Mouse (Mus musculus): Measurements from ENCODE around the gene Naa25. TPM values are rescaled to one million over a fixed set of nuclear protein-coding genes. Genes with fewer than 3 reads are reported as not detected.

Naa25 gene
- 26.4 and 27.7 TPM in 2 replicates for polyA plus RNA-seq (2012; rRNA removed)

GRCm38 (mm10) chr5:121397187-121398145, at the start of gene Naa25:
Gene Naa25, plus strand, starts transcription at chr5:121397936.
- TF ChIP-seq CTCF (IDR thresholded peaks at IDR 0.05; ENCODE audit: control insufficient read depth, insufficient read depth, insufficient replicate concordance, low read depth, low read length), result no peak
- peak; percentile 58; the same call in 1 of the 2 replicates for TF ChIP-seq POLR2A (IDR thresholded peaks at IDR 0.05; ENCODE audit: control insufficient read depth, low read depth, low read length)
- H3K4me1 ChIP-seq (ENCODE audit: control insufficient read depth, insufficient read depth, low read length), result peaks cover 7% of the 10 kb centered on the region
- no peaks in the 10 kb centered on the region for H3K27me3 ChIP-seq (ENCODE audit: control insufficient read depth, insufficient read depth, low read length)
- no peaks in the 10 kb centered on the region; the same call in 1 of the 2 replicates for H3K36me3 ChIP-seq (ENCODE audit: control insufficient read depth, insufficient read depth, low read length)
- peak within 1 kb of the TSS; percentile 87 for H3K4me3 ChIP-seq (ENCODE audit: control insufficient read depth, low read depth, low read length)
- H3K27ac ChIP-seq (ENCODE audit: control insufficient read depth, insufficient read depth, low read depth, low read length), result peak within 1 kb of the TSS; percentile 95

GRCm38 (mm10) chr5:121359229-121359628, 38.5 kb upstream of the Naa25 start:
- peaks cover 6% of the 10 kb centered on the region for H3K36me3 ChIP-seq (ENCODE audit: control insufficient read depth, insufficient read depth, low read length)
- TF ChIP-seq POLR2A (IDR thresholded peaks at IDR 0.05; ENCODE audit: control insufficient read depth, low read depth, low read length), result no peak
- TF ChIP-seq CTCF (IDR thresholded peaks at IDR 0.05; ENCODE audit: control insufficient read depth, insufficient read depth, insufficient replicate concordance, low read depth, low read length), result no peak
- no peak overlapping the region for H3K27ac ChIP-seq (ENCODE audit: control insufficient read depth, insufficient read depth, low read depth, low read length)
- H3K4me3 ChIP-seq (ENCODE audit: control insufficient read depth, low read depth, low read length), result no peak overlapping the region
- no peaks in the 10 kb centered on the region for H3K27me3 ChIP-seq (ENCODE audit: control insufficient read depth, insufficient read depth, low read length)
- H3K4me1 ChIP-seq (ENCODE audit: control insufficient read depth, insufficient read depth, low read length), result no peaks in the 10 kb centered on the region

GRCm38 (mm10) chr5:121361696-121362095, 36.0 kb upstream of the Naa25 start:
- Histone ChIP-seq H3K4me3 (ENCODE audit: control insufficient read depth, low read depth, low read length) (no peak overlapping the region), H3K4me1 (ENCODE audit: control insufficient read depth, insufficient read depth, low read length) (no peaks in the 10 kb centered on the region), H3K27me3 (ENCODE audit: control insufficient read depth, insufficient read depth, low read length) (no peaks in the 10 kb centered on the region), H3K27ac (ENCODE audit: control insufficient read depth, insufficient read depth, low read depth, low read length) (no peak overlapping the region), H3K36me3 (ENCODE audit: control insufficient read depth, insufficient read depth, low read length) (peaks cover 4% of the 10 kb centered on the region)
- TF ChIP-seq POLR2A (IDR thresholded peaks at IDR 0.05; ENCODE audit: control insufficient read depth, low read depth, low read length) (no peak), CTCF (IDR thresholded peaks at IDR 0.05; ENCODE audit: control insufficient read depth, insufficient read depth, insufficient replicate concordance, low read depth, low read length) (no peak)

GRCm38 (mm10) chr5:121363441-121363840, 34.3 kb upstream of the Naa25 start:
- TF ChIP-seq POLR2A (IDR thresholded peaks at IDR 0.05; ENCODE audit: control insufficient read depth, low read depth, low read length), result no peak
- no peak for TF ChIP-seq CTCF (IDR thresholded peaks at IDR 0.05; ENCODE audit: control insufficient read depth, insufficient read depth, insufficient replicate concordance, low read depth, low read length)
- H3K27ac ChIP-seq (ENCODE audit: control insufficient read depth, insufficient read depth, low read depth, low read length), result no peak overlapping the region
- H3K27me3 ChIP-seq (ENCODE audit: control insufficient read depth, insufficient read depth, low read length), result no peaks in the 10 kb centered on the region
- H3K36me3 ChIP-seq (ENCODE audit: control insufficient read depth, insufficient read depth, low read length), result peaks cover 4% of the 10 kb centered on the region
- no peaks in the 10 kb centered on the region for H3K4me1 ChIP-seq (ENCODE audit: control insufficient read depth, insufficient read depth, low read length)
- no peak overlapping the region for H3K4me3 ChIP-seq (ENCODE audit: control insufficient read depth, low read depth, low read length)

GRCm38 (mm10) chr5:121366449-121367225, 31.1 kb upstream of the Naa25 start:
- no peaks in the 10 kb centered on the region for H3K4me1 ChIP-seq (ENCODE audit: control insufficient read depth, insufficient read depth, low read length)
- no peak for TF ChIP-seq POLR2A (IDR thresholded peaks at IDR 0.05; ENCODE audit: control insufficient read depth, low read depth, low read length)
- no peak for TF ChIP-seq CTCF (IDR thresholded peaks at IDR 0.05; ENCODE audit: control insufficient read depth, insufficient read depth, insufficient replicate concordance, low read depth, low read length)
- H3K27ac ChIP-seq (ENCODE audit: control insufficient read depth, insufficient read depth, low read depth, low read length), result no peak overlapping the region
- no peaks in the 10 kb centered on the region for H3K36me3 ChIP-seq (ENCODE audit: control insufficient read depth, insufficient read depth, low read length)
- H3K27me3 ChIP-seq (ENCODE audit: control insufficient read depth, insufficient read depth, low read length), result no peaks in the 10 kb centered on the region
- no peak overlapping the region for H3K4me3 ChIP-seq (ENCODE audit: control insufficient read depth, low read depth, low read length)

GRCm38 (mm10) chr5:121367255-121367654, 30.5 kb upstream of the Naa25 start:
- Histone ChIP-seq H3K36me3 (ENCODE audit: control insufficient read depth, insufficient read depth, low read length) (no peaks in the 10 kb centered on the region), H3K4me3 (ENCODE audit: control insufficient read depth, low read depth, low read length) (no peak overlapping the region), H3K4me1 (ENCODE audit: control insufficient read depth, insufficient read depth, low read length) (no peaks in the 10 kb centered on the region), H3K27me3 (ENCODE audit: control insufficient read depth, insufficient read depth, low read length) (no peaks in the 10 kb centered on the region), H3K27ac (ENCODE audit: control insufficient read depth, insufficient read depth, low read depth, low read length) (no peak overlapping the region)
- TF ChIP-seq CTCF (IDR thresholded peaks at IDR 0.05; ENCODE audit: control insufficient read depth, insufficient read depth, insufficient replicate concordance, low read depth, low read length), result no peak

- Histone ChIP-seq H3K27ac (ENCODE audit: control insufficient read depth, insufficient read depth, low read depth, low read length) (no peak overlapping the region), H3K27me3 (ENCODE audit: control insufficient read depth, insufficient read depth, low read length) (no peaks in the 10 kb centered on the region), H3K36me3 (ENCODE audit: control insufficient read depth, insufficient read depth, low read length) (no peaks in the 10 kb centered on the region; the same call in none of the 2 replicates), H3K4me3 (ENCODE audit: control insufficient read depth, low read depth, low read length) (no peak overlapping the region), H3K4me1 (ENCODE audit: control insufficient read depth, insufficient read depth, low read length) (no peaks in the 10 kb centered on the region)
- no peak for TF ChIP-seq POLR2A (IDR thresholded peaks at IDR 0.05; ENCODE audit: control insufficient read depth, low read depth, low read length)
- 0 out of 2 replicates have a peak, but pooled peaks have one; percentile 8 for TF ChIP-seq CTCF (IDR thresholded peaks at IDR 0.05; ENCODE audit: control insufficient read depth, insufficient read depth, insufficient replicate concordance, low read depth, low read length)
Measured at GRCm38 (mm10) chr5:121371712-121372111, 26.0 kb upstream of the Naa25 start.

All from testis, adult 2 months (tissue).